Mouse (Mus musculus): ENCODE measurements around the gene Mgll.

DNA sequence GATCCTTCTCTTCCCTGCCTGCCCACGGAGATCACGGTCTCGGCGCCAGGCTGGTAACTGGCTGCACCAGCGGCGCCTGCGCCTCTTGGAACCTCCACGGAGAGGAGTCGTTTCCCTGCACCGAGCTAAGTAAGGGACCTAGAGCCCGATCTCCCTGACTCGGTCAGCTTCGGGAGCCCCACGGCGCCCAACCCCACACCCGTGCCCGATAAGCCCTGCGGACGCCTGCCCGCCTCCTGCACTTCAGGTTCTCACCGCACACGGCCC lies 117.2 kb downstream of the Mgll start:
- TF ChIP-seq CTCF (IDR thresholded peaks at IDR 0.05): no peak
- TF ChIP-seq POLR2A (IDR thresholded peaks at IDR 0.05; ENCODE audit: insufficient read depth, low read depth, low read length): no peak
